ENCODE assay signal across 8 mouse cellular contexts in the genomic region with DNA sequence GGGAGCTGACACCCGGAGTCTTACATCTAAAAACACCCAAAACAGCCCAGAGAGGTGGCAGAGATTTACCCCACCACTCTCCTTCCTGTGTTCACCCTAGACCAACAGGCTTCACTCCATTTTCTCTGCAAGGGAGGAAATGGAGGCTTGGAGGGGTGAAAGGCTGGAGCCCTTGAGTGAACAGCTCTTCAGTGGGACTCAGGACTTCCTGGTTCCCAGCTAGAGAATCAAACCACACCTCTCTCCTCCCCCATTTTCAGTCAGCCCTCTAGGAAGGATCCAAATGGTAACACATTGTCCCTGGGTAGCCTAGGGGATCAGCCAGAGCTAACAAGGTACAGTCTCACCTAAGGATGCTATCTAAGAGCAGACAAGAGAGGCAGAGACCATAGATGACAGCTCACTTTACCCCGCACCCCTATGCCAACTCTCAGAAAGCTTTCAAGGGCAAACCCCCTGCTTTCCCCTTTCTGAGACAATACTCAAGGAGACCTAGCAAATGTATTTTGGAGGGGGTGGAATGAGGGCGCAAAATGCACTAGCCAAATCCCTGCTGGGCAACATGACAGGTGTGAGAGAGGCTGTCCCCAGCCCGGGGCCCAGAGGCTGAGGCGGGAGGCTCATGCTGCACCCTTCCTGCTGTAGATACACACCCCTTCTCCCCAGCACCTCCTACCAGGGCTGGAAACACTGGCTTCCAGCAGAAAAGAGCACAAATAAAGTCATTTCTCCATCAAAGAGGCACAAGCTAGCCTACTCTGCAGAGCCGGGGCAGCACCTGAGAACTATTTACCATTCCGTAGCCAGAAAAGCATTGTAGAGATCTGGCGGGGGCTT. TPM values are rescaled to one million over a fixed set of nuclear protein-coding genes. Genes with fewer than 3 reads are reported as not detected.
DNase-seq lines count a peak whose midpoint lies in the region; ATAC-seq and TF ChIP-seq lines count a peak whose summit lies in the region.

No protein-coding gene starts in this region.

- peak overlapping the region; percentile 38; the same call in 1 of the 2 replicates for H3K27ac ChIP-seq in heart, embryonic 11.5 days (ENCODE audit: low read depth, low read length)
- peak overlapping the region in 1 of 2 experiments; percentile 98; a peak in 3 of 4 replicates for H3K27ac ChIP-seq in heart, embryonic 14.5 days (replicated peaks in 1 of 2; ENCODE audit: control insufficient read depth in 1 of 2, insufficient read depth in 1 of 2, low read depth in 2 of 2, low read length in 2 of 2)
- H3K27ac ChIP-seq in liver, embryonic 15.5 days (replicated peaks): peak overlapping the region; percentile 92
- no peak overlapping the region for H3K27ac ChIP-seq in olfactory bulb, adult 2 months (ENCODE audit: insufficient read depth, low read depth, low read length)

- no peaks in the 10 kb centered on the region for H3K27me3 ChIP-seq in heart, embryonic 11.5 days (ENCODE audit: control insufficient read depth, insufficient read depth, low read length)
- H3K27me3 ChIP-seq in G1E (ENCODE audit: insufficient read depth, low read length): no peaks in the 10 kb centered on the region; the same call in 1 of the 2 replicates
- no peaks in the 10 kb centered on the region for H3K27me3 ChIP-seq in heart, embryonic 14.5 days (ENCODE audit: control insufficient read depth, insufficient read depth, low read length)
- no peaks in the 10 kb centered on the region for H3K27me3 ChIP-seq in liver, embryonic 15.5 days

- H3K4me3 ChIP-seq in heart, embryonic 11.5 days (ENCODE audit: low read depth, low read length): peak overlapping the region; percentile 99
- H3K4me3 ChIP-seq in G1E (ENCODE audit: low read depth, low read length): peak overlapping the region; percentile 92
- peak overlapping the region; percentile 84 to 94 for H3K4me3 ChIP-seq in heart, embryonic 14.5 days (ENCODE audit: control insufficient read depth in 1 of 2, insufficient read depth in 1 of 2, low read depth in 1 of 2, low read length in 2 of 2)
- H3K4me3 ChIP-seq in liver, embryonic 15.5 days (replicated peaks): peak overlapping the region; percentile 87
- H3K4me3 ChIP-seq in olfactory bulb, adult 2 months (ENCODE audit: insufficient read depth, low read depth, low read length): peak overlapping the region; percentile 96

- no peak for DNase-seq in heart, postnatal 10 days
- DNase-seq in G1E (ENCODE audit: low spot score): peak; percentile 36
- no peak for DNase-seq in right cerebral cortex, adult 2 months (ENCODE audit: low spot score in 2 of 2)
- DNase-seq in retina, embryonic 14.5 days (ENCODE audit: low spot score): no peak

- H3K9me3 ChIP-seq in heart, embryonic 11.5 days (replicated peaks; ENCODE audit: control insufficient read depth, low read length): no peaks in the 10 kb centered on the region
- H3K9me3 ChIP-seq in G1E (replicated peaks): no peaks in the 10 kb centered on the region
- no peaks in the 10 kb centered on the region for H3K9me3 ChIP-seq in heart, embryonic 14.5 days (ENCODE audit: control insufficient read depth, low read length)
- H3K9me3 ChIP-seq in liver, embryonic 15.5 days (replicated peaks): no peaks in the 10 kb centered on the region

- 10% methylated on average over 8 of the region's 8 CpGs for WGBS in heart, embryonic 11.5 days (ENCODE audit: insufficient replicate concordance)
- WGBS in heart, embryonic 14.5 days: 6% methylated on average over 8 of the region's 8 CpGs
- WGBS in liver, embryonic 15.5 days (ENCODE audit: insufficient replicate concordance): 12% methylated on average over 8 of the region's 8 CpGs
- WGBS in olfactory bulb, adult 2 months: under 1% methylated on average over 8 of the region's 8 CpGs

- TF ChIP-seq CTCF in G1E (IDR thresholded peaks at IDR 0.05; ENCODE audit: low read depth, low read length): no peak
- TF ChIP-seq CTCF in olfactory bulb, adult 2 months (IDR thresholded peaks at IDR 0.05; ENCODE audit: insufficient read depth, low read depth, low read length): no peak

- no peak for TF ChIP-seq POLR2A in olfactory bulb, adult 2 months (IDR thresholded peaks at IDR 0.05; ENCODE audit: insufficient read depth, low read depth, low read length)

- intact Hi-C loops in heart, postnatal 10 days (cut with DNase I): no loop called here

- H3K9ac ChIP-seq in heart, embryonic 11.5 days (ENCODE audit: low read depth, low read length): peak overlapping the region; percentile 100
- H3K9ac ChIP-seq in heart, embryonic 14.5 days (ENCODE audit: low read length): peak overlapping the region; percentile 98
- H3K9ac ChIP-seq in liver, embryonic 15.5 days: peak overlapping the region; percentile 98

- peaks cover 20% of the 10 kb centered on the region for H3K36me3 ChIP-seq in heart, embryonic 11.5 days (ENCODE audit: control insufficient read depth, insufficient read depth, low read length)
- H3K36me3 ChIP-seq in G1E (replicated peaks): peaks cover 53% of the 10 kb centered on the region
- peaks cover 22% of the 10 kb centered on the region for H3K36me3 ChIP-seq in heart, embryonic 14.5 days (ENCODE audit: control insufficient read depth, insufficient read depth, low read length)
- H3K36me3 ChIP-seq in liver, embryonic 15.5 days (replicated peaks): peaks cover 24% of the 10 kb centered on the region

- H3K4me2 ChIP-seq in heart, embryonic 11.5 days: peak overlapping the region; percentile 99
- peak overlapping the region; percentile 93 for H3K4me2 ChIP-seq in heart, embryonic 14.5 days (ENCODE audit: low read length)
- H3K4me2 ChIP-seq in liver, embryonic 15.5 days: peak overlapping the region; percentile 85

- no peak for ATAC-seq in heart, embryonic 11.5 days (replicated peaks; ENCODE audit: insufficient number of reproducible peaks, low FRiP score, low TSS enrichment)
- no peak for ATAC-seq in G1E (ENCODE audit: extremely low read depth, insufficient number of reproducible peaks, low FRiP score, poor library complexity, severe bottlenecking)
- no peak for ATAC-seq in heart, embryonic 14.5 days (ENCODE audit: insufficient number of reproducible peaks, insufficient read depth, low FRiP score, low read depth)
- no peak for ATAC-seq in liver, embryonic 15.5 days (ENCODE audit: insufficient read depth)

- H3K4me1 ChIP-seq in heart, embryonic 11.5 days (ENCODE audit: control insufficient read depth, insufficient read depth, low read length): peaks cover 35% of the 10 kb centered on the region
- peaks cover 56% of the 10 kb centered on the region for H3K4me1 ChIP-seq in G1E (ENCODE audit: insufficient read depth, low read depth, low read length)
- peaks cover 15 to 36% of the 10 kb centered on the region in 2 experiments for H3K4me1 ChIP-seq in heart, embryonic 14.5 days (ENCODE audit: control insufficient read depth in 2 of 2, insufficient read depth in 2 of 2, low read length in 2 of 2)
- peaks cover 58% of the 10 kb centered on the region for H3K4me1 ChIP-seq in liver, embryonic 15.5 days (replicated peaks)
- peaks cover 18% of the 10 kb centered on the region for H3K4me1 ChIP-seq in olfactory bulb, adult 2 months (ENCODE audit: control insufficient read depth, insufficient read depth, low read length)

RNA-seq across cellular contexts. Expression of a gene that starts 1.4 kb away (rescaled TPM):
- 12.7 and 16.1 TPM in 2 replicates for polyA plus RNA-seq in heart, embryonic 11.5 days (2014; fragmentation: Nextera tagmentation; extraction: Ambion mirVana)
- 10 to 100 TPM; 63.0 to 72.1 TPM for total RNA-seq in heart, postnatal 10 days (2021)
- total RNA-seq in G1E (2014; fragmentation: Nextera tagmentation) (141 and 150 TPM in 2 replicates), G1E (2017) (22.1 and 27.0 TPM in 2 replicates)
- 42.8 and 57.8 TPM in 2 replicates for polyA plus RNA-seq in G1E (2012)
- polyA plus RNA-seq in heart, embryonic 14.5 days (2014; fragmentation: Nextera tagmentation; extraction: Ambion mirVana): 12.7 and 13.0 TPM in 2 replicates
- polyA plus RNA-seq in liver, embryonic 15.5 days (2015; fragmentation: Nextera tagmentation; extraction: Ambion mirVana): 3.7 and 4.2 TPM in 2 replicates
- 38.3 and 267 TPM in 2 replicates for polyA plus RNA-seq in olfactory bulb, adult 2 months (2012; ENCODE audit: insufficient read depth, insufficient read length, low replicate concordance, missing spikeins)

RNA-seq across cellular contexts. Expression of a gene that starts 24.8 kb away (rescaled TPM):
- 6.5 and 8.8 TPM in 2 replicates for polyA plus RNA-seq in heart, embryonic 11.5 days (2014; fragmentation: Nextera tagmentation; extraction: Ambion mirVana)
- 1 to 10 TPM; 1.6 to 2.8 TPM for total RNA-seq in heart, postnatal 10 days (2021)
- total RNA-seq in G1E (2014; fragmentation: Nextera tagmentation) (5.2 and 8.4 TPM in 2 replicates), G1E (2017) (7.8 and 8.0 TPM in 2 replicates)
- 2.7 and 2.9 TPM in 2 replicates for polyA plus RNA-seq in G1E (2012)
- 4.0 and 4.9 TPM in 2 replicates for polyA plus RNA-seq in heart, embryonic 14.5 days (2014; fragmentation: Nextera tagmentation; extraction: Ambion mirVana)
- polyA plus RNA-seq in liver, embryonic 15.5 days (2015; fragmentation: Nextera tagmentation; extraction: Ambion mirVana): 2.9 and 3.0 TPM in 2 replicates
- not detected in 2 replicates for polyA plus RNA-seq in olfactory bulb, adult 2 months (2012; ENCODE audit: insufficient read depth, insufficient read length, low replicate concordance, missing spikeins)

RNA-seq across cellular contexts. Expression of a gene that starts 28.8 kb away (rescaled TPM):
- polyA plus RNA-seq in heart, embryonic 11.5 days (2014; fragmentation: Nextera tagmentation; extraction: Ambion mirVana): 2.5 and 5.0 TPM in 2 replicates
- 1 to 10 TPM; 2.8 to 3.8 TPM for total RNA-seq in heart, postnatal 10 days (2021)
- not detected in 2 replicates for total RNA-seq in G1E (2014; fragmentation: Nextera tagmentation)
- total RNA-seq in G1E (2017): 0.05 and 0.06 TPM in 2 replicates
- polyA plus RNA-seq in G1E (2012): not detected in 2 replicates
- 0.93 and 1.1 TPM in 2 replicates for polyA plus RNA-seq in heart, embryonic 14.5 days (2014; fragmentation: Nextera tagmentation; extraction: Ambion mirVana)
- 0.08 and 0.12 TPM in 2 replicates for polyA plus RNA-seq in liver, embryonic 15.5 days (2015; fragmentation: Nextera tagmentation; extraction: Ambion mirVana)
- polyA plus RNA-seq in olfactory bulb, adult 2 months (2012; ENCODE audit: insufficient read depth, insufficient read length, low replicate concordance, missing spikeins): not detected in 2 replicates

RNA-seq across cellular contexts. Expression of a gene that starts 38.2 kb away (rescaled TPM):
- polyA plus RNA-seq in heart, embryonic 11.5 days (2014; fragmentation: Nextera tagmentation; extraction: Ambion mirVana): 72.1 and 74.7 TPM in 2 replicates
- 10 to 100 TPM; 93.7 to 94.3 TPM for total RNA-seq in heart, postnatal 10 days (2021)
- 62.8 and 72.4 TPM in 2 replicates for total RNA-seq in G1E (2014; fragmentation: Nextera tagmentation)
- 114 and 150 TPM in 2 replicates for total RNA-seq in G1E (2017)
- polyA plus RNA-seq in G1E (2012): 106 and 142 TPM in 2 replicates
- polyA plus RNA-seq in heart, embryonic 14.5 days (2014; fragmentation: Nextera tagmentation; extraction: Ambion mirVana): 82.0 and 85.5 TPM in 2 replicates
- 94.1 and 95.7 TPM in 2 replicates for polyA plus RNA-seq in liver, embryonic 15.5 days (2015; fragmentation: Nextera tagmentation; extraction: Ambion mirVana)
- polyA plus RNA-seq in olfactory bulb, adult 2 months (2012; ENCODE audit: insufficient read depth, insufficient read length, low replicate concordance, missing spikeins): not detected in 2 replicates

RNA-seq across cellular contexts. Expression of a gene that starts 48.5 kb away (rescaled TPM):
- polyA plus RNA-seq in heart, embryonic 11.5 days (2014; fragmentation: Nextera tagmentation; extraction: Ambion mirVana): 4.0 and 5.7 TPM in 2 replicates
- 10 to 100 TPM; 15.4 to 16.1 TPM for total RNA-seq in heart, postnatal 10 days (2021)
- total RNA-seq in G1E (2014; fragmentation: Nextera tagmentation) (10.9 and 17.1 TPM in 2 replicates), G1E (2017) (4.5 and 7.4 TPM in 2 replicates)
- polyA plus RNA-seq in G1E (2012): 9.6 and 9.7 TPM in 2 replicates
- polyA plus RNA-seq in heart, embryonic 14.5 days (2014; fragmentation: Nextera tagmentation; extraction: Ambion mirVana): 3.5 and 5.7 TPM in 2 replicates
- 4.7 and 4.8 TPM in 2 replicates for polyA plus RNA-seq in liver, embryonic 15.5 days (2015; fragmentation: Nextera tagmentation; extraction: Ambion mirVana)
- not detected in 2 replicates for polyA plus RNA-seq in olfactory bulb, adult 2 months (2012; ENCODE audit: insufficient read depth, insufficient read length, low replicate concordance, missing spikeins)
